Mouse (Mus musculus) c-Kit-positive CD71-positive TER-119-negative erythroid progenitor cells, embryonic 14.5 days (primary cell): ENCODE measurements around the gene Polr1d.

ENCODE experiments used
- DNase-seq: peaks from one replicate; pipeline ENCODE4 v3.0.0-alpha.2; 2013; ENCODE audit warnings: low read depth

The Polr1d gene

DNA sequence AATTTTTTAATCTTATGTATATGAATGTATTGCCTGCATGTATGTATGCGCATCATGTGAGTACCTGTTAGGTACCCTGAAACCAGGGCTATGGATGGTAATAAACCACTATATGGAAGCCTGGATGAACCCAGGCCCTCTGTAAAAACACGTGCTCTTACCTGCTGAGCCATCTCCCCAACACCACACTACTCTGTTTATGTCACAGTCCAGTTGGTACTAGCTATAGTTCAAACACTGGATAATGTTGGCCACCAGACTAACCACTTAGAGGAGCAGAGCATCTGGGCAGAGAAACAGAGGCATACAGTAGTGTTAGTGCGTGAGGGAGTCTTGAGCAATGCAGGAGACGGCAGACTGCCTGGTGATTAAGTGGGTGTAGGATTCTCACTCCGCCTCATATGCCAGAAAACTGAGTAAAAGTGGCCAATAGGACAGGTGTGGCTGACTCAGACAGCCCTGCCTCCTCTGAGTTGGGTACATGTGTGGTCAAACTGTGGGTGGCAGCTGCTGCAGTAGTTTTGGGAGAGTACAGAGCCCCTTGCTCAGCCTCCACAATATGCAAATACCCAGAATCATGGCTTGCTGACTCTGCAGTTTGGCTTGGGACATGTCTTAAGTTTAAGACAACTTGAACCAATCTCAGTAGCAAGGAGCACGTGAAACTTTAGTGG lies 21.1 kb upstream of the Polr1d start:
- no peak for DNase-seq

DNA sequence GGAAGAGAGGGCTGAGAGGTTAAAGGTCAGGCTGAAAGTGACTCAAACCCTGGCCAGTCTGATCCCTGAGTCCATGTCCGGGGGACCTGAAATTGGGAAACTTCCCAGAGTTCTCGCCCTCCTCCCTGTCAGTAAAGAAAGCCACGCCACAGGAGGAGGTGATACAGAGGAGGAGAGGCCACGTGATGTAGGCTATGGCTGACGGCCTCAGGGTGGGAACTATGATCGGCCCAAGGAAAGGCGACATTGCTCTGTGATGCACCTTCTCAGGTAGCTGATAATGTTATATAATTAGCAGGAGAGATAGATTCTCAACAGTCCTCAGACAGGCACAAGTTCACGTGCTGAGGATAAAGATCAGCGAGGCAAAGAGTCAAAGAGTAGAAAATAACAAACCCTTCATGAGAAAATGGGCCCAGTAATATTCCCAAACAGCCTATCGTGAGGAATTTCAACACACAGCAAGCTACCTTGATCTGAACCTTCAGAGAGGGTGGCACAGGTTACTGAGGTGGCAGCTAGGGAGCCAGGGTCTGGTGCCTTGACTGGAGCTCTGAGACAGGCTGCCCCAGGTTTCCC lies 20.0 kb upstream of the Polr1d start:
- DNase-seq, result no peak

DNA sequence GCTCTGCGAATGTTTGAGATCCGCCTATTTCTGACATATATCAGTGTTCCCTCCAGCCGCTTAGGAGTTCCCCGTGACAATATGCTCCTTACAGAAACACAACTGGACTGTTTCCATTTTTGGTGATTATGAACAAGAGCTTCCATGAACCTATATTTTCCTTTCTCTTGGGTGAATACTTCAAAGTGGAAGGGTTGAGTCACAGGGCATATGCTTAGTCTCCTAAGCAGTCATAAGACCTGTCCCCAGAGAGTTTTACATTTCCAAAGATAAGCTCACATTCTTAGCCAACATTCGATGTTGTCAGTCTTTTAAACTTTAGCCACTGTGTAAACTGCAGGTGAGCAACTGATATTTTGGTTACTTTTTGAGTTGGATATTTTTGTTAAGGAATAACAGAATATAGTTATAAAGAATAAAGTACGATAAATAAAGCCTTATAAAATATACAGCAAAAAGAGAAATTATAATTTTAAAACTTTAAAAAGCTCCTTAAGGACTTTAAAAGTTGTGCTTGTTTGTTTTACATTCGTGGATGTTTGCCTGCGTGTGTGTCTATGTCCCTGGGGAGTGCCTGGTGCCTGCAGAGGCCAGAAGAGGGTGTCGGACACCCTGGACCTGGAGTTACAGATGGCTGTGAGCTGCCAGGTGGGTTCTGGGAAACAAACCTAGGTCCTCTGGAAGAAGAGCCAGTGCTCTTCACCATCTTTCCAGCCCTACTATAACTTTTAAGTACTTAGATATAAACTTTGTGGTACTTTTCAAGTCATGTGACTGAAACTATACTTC lies 19.0 kb upstream of the Polr1d start:
- DNase-seq, result no peak

DNA sequence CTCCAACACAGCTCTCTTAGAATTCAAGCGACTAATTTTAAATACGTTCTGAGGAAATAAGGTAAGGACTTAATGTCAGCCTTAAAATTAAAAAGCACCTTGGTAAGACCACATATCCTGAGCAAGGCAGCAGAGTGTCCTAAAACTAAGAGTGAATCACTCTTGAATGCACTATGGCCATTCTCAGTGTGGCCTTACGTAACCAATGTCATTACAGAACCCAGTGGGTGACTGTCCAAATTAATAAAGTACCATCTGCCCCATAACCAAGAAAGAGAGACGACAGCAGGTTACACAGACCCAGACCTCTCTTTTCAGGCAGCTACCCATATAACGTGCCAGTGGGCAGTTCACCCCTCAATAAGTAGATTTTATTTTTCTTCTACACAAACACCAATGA lies 18.2 kb upstream of the Polr1d start:
- DNase-seq, result no peak

DNA sequence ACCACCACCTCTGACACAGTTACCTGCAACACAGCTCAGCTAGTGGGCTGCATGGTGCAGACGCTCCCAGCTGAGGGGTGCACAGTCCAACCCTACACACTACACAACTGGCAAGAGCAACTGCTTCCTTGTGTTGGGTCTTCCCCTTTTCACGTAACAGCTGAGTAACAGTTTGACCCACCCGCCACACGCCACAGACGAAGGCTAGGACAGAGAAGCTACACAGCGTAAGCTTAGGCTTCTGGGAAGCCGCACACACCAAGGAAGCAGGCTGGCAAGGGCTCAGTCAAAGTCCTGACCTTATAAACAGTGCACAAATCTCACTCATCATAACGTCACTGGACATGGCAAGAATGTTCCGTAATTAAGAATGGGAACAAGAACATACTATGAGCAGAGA lies 17.5 kb upstream of the Polr1d start:
- no peak for DNase-seq

DNA sequence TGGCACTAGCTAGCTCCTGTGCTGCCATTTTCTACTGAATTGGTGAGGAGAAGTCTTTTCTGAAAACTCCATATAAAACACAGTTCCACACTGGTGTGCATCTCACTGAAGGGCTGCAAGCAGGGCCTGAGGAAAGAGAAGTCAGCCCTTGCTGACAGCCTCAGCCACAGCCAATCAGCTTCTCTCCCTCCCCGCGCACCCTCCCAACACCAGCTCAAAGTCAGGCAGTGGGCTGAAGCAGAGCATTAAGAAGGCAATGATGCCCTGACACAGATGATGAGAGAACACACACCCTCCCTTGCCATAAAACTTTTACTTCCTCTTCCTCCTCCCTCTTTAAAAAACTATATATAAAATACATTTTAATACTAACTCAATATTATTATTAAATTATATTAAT lies 16.8 kb upstream of the Polr1d start:
- no peak for DNase-seq

DNA sequence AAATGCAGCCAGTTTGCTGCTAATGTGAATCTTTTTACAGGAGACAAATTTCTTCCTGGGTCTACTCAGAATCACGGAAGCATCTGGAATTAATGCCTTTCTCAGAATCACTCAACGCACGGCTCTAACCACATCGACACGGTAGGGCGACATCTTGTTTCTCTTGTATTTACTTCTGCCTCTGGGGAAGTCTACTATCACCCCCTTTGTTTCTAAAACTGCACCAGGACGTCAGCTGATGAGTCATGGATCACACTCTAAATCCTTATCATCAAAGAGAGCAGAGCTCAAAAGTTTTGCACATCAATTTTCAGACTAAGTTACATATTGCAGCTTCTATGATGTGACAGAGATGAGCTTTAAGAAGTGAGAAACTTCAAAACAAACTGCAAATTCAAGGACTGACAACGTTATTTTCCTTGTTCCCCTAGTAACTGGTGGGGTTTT lies 13.6 kb upstream of the Polr1d start:
- DNase-seq, result no peak

DNA sequence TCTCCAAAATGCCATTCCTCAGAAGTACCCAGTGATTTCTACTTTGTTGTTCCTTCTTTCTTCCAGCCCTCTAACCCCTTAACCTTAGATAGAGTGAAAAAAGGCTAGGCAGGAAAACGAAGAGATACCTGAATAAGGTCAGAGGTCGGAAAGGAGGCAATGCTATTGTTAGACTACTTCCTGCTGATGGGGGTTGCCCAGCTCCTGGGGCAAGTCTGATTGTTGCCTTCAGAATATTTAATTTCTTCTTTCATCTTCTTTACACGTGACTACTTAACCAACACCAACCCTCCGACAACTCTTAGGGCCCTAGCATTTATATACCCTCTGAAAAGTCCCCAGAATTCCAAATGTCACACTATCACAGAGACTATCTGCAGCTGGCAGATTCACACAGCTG lies 10.7 kb upstream of the Polr1d start:
- DNase-seq, result no peak

DNA sequence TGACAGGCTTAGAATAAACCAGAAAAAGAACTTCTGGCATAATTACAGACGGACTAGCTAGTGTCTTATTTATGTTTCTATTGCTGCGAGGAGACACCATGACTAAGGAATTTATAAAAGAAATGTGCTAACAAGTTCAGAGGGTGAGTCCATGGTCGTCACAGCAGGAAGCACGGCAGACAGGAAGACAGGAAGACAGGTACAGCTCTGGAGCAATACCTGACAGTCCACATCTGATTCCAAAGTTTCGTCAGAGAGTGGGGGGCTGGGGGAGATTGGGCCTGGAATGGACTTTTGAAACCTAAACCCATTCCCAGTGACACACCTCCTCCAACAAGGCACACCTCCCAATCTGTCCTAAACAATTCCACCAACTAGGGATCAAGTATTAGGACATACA lies 9.9 kb upstream of the Polr1d start:
- no peak for DNase-seq

DNA sequence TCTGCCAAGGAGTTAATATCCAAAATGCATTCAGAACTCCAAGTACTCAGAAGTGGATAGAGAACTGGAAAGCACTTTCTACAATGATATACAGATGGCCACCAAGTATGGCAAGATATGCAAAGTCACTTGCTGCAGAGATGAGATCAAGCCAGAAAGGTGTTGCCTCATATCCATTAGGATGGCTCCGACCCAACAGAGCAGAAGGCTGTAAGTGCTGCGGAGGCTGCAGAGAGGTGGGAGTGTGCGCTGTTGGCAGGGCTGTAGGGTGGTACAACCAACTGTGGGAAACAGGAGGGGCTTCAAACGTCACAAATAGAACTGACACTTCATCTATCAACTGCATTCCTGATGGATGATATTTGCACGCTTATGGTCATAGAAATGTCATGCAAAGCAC lies 8.0 kb upstream of the Polr1d start:
- DNase-seq, result no peak

DNA sequence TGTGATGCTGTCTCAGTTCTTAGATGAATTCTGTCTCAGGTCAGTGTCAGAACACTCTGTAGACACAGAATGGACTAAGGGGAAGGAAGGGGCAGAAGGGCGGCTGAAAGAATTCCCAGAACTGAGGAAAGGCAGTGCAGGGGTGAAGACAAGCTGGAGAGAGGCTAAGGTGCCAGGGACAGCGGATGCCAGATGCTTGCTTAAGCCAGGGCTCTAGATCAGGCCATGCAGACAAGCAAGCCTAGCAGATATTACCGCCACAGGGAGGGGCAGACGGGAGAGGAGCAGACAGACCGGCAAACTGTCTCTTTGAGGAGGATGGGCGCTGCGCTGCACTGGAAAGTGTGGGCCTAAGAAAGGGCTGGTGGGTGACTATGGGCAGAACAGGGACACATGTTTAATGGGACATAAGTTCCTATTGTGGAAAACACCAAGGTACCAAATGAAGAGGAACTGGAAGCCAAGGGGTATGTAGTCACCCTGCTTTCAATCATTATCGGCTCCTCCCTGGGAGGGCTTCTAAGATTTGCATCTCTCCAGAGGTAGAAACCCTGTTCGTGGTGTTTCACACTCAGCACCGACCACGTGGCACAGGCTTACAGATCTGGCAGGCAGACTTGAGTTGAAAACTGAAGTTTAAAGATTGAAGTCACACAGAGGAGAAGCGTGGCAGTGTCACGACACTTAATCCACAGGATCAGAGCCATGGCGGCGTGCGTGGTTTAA lies 5.9 kb upstream of the Polr1d start:
- DNase-seq, result no peak

DNA sequence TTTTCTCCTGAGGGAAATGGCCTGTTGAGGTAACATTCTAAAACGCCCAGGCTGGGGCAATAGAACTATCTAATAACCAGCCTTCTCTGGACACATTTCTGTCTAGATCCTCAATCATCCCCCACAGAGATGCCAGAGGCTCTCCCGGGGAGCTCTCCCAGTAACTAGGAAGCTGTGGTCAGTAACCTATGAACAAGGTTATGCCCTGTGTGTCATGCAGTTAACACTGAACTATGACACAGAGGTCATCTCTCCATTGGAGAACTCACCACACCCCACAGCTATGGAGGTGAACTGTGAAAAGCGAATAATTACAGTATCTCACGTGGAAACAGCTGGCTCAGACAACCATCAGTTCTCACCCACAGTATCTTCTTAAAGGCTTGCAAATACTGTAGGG lies 5.0 kb upstream of the Polr1d start:
- no peak for DNase-seq

DNA sequence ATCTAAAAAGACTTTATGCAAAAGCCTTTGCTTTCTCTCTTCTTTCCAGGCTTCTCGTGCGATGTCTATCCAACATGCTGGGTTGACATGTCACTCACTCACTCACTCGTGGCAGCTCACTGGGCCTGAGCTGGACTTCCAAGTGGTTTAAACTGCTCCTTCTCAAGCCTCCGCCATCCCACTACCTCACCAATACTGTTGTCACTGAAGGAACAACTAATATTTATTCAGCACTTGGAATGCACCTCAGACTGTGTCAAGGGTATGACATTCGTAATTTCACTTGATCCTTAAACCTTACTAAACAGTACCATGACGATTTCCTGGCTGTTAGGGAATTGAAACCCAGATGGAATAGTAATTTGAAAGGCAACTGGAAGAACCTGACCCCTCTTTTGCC lies 3.0 kb upstream of the Polr1d start:
- DNase-seq, result no peak

DNA sequence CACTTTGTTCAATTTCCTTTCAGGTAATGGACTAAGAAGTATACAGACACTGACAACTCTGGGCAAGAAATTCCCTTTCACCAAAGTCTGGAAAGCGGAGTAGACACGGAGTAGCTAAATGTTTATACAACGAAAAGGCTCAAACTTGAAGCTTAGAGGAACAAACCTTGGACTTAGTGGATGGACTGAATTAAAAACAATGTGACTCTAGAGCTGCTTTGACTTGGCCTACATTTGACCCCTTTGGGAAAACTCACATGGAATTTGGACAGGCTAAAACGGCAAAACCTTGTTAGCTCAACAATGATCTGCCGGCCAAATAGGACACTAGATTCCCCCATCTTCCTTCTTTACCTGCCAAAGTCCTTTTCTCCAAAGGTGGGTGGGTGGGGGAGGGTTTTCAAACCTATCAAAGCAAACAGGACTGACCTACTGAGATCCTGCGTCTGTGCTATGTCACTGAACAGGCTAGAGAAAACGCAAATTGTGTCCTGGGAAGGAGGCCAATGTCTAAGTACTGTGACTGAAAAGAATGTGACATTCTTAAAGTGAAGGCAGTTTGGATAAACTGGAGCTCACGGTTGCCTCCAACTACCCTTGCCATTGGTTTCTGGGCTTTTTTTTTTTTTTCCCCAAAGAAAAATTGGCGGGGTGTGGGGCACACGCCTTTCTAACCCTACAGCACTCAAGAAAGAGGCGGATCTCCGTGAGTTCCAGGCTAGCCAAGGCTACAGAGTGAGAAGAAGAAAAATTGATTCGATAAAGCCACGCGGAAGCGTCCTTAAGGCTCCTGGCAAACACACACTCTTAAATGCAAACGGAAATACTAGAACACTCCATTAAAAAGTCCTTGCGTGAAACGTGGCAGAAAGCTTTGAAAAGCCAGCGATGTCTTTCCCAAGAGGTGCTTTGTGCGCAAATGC lies 1.5 kb upstream of the Polr1d start:
- peak; percentile 35 for DNase-seq

DNA sequence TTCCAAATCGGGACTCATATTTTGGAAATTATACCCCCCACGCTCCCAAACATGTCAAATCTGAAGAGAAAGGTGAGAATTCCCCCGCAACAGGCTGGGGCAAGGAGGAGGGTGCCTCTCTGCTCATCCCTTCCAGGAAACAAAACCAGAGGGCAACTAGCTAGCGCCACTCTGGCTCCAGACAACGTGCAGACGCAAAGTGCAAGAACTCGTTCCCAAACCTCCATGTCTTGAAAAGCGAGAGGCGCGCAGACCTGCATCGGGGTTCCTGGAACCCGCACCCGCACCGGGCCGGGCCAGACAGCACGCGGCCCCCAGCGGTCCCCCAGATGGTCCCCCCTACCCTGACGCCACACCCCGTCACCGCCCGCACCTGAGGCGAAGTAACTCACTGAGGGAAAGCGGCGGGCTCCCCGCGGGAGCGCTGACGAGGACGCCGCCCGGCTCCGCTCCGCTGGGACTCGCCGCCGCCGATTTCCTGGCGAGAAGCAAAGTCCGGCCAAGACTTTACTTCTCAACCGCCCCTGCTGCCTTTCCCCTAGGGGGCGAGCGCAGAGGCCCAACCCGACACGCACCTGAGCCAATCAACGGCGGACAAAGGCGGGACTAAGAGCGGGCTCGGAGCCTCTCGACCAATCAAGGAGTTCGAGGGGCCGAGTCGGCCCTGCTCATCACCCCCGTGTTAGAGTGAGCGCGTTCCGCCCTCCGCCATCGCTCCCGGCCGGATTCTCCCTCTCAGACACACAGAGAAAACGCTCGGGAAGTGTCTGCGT lies 638 bp upstream of the Polr1d start, which contains the start of gene Lnx2:
TSS of gene Lnx2 (minus strand) at position 561 of the 773 bp plus-strand sequence.
- peak; percentile 96 for DNase-seq

DNA sequence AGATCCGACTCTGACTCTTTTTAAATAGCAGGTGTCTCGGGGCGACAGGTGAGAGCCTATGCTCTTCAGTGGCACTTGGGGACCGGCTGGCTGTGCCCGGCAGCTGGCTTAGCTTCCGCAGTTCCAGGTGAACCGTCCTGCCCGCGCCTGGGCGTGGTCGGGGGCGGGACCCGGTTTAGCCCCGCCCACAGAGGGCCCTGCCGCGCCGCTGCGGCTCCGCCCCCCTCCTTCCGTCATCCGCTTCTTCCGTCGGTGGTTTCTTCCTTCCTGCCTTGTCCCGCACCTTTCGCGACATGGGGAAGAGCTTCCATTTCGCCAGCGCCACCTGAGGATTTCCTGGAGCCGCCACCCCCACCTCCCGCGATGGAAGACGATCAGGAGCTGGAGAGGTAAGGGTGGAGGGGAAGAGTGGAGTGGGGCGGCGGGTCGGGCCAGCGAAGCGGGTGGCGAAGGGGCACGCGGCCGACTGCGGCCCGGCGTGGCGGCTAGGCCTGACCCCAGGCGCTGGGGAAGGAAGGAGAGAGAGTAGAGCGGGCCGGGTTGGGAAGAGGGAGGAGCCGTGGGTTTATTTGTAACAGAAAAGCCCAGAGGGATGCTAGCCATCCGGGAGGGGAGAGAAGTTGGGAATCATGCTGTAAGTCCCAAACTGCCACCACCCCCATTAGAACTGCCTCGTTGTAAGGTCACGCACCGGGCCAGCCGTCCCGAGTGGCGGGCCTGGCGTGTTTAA lies 620 bp downstream of the Polr1d start:
- peak; percentile 74 for DNase-seq

DNA sequence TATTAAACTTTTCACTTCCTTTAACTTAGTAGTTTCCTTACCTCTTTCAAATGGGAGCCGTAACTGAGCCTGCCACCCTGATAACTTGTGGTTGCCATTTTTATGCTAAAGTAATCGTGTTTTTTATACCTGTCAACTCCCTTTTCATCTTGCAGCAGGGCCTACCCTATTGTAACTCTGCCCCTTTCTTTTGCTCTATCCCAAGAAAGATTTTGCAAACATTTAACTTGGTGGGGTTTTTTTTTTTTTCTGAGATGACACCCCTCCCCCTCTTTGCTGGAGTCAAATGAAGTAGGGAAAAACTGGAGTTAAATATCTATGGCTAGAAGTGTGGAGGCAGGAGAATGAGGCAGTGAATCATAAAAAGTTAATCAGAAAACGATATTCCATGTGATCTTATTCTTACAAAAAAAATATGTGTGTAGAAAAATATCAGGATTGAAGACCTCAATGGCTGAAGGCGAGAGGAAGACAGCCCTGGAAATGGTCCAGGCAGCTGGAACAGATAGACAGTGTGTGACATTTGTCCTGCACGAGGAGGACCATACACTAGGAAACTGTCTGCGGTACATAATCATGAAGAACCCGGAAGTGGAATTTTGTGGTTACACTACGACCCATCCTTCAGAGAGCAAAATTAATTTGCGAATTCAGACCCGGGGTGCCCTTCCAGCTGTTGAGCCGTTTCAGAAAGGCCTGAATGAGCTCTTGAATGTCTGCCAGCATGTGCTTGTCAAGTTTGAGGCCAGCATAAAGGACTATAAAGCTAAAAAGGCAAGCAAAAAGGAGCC lies 1.5 kb downstream of the Polr1d start:
- DNase-seq, result no peak

DNA sequence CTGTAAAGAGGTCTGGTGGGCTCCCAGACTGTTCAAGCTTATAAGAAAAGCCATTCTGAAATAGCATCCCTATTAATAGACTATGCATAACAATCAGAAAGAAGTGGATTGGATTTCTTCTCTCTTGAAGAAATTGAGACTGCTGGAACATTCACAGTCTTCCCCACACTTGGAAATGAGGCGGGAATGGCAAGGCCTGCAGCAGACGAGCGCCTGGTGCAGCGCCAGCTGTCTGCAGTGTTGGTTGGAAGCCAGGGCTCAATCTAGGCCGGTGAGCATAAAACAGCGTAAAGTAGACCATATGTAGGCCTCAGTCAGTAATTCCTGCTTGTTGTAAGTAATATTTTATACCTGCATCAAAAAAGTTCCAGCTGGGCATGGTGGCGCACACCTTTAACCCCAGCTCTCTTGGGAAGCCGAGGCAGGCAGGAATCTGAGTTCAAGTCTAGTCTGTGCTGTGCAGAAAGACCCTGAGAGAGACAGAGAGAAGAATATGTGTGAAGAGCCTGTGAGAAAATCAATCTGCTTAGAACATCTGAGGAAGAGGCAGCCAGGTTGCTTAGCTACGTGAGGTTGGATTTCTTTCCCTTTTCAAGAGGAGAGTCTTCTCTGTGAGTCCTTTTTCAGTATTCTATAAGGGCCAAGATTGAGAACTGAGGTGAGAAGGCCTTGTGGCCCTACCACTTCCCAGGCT lies 8.5 kb downstream of the Polr1d start:
- DNase-seq, result no peak

DNA sequence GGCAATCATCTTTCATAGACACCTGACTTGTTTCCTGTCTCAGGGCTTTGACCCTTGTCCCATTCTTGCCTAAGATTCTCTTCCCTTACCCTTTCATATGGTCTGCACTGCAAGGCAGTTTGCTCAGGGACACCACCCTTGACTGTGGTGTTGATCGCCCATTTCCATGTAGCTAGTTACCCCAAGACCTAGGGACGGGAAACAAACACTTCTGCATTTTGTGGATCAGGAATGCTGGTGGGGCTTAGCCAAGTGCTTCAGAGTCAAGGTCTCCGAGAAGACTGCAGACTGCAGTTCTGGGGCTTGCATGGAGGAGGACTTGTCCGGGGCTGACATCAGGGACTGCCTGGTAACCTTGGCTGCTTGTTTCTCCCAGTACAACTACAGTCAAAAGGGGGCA lies 10.0 kb downstream of the Polr1d start:
- no peak for DNase-seq
